Mouse (Mus musculus) urinary bladder, postnatal 36 days (tissue): ENCODE measurements at regions not wholly inside any gene's neighbourhood (a gene's known extent, or its start where the extent isn't known, plus 50 kb on each side); places are given as distances from the start of the nearest gene placed in this dataset.
"Not testable (repeated sequence)": the region's sequence is repeated elsewhere in the genome, so short reads cannot be mapped to it uniquely, and the experiment has no call there.

Experiments
- DNase-seq, 2 experiments: peaks; one replicate each; pipeline ENCODE4 v3.0.0; 2022; ENCODE audit warnings: low spot score in 2 of 2, mixed read lengths in 1 of 2

DNA sequence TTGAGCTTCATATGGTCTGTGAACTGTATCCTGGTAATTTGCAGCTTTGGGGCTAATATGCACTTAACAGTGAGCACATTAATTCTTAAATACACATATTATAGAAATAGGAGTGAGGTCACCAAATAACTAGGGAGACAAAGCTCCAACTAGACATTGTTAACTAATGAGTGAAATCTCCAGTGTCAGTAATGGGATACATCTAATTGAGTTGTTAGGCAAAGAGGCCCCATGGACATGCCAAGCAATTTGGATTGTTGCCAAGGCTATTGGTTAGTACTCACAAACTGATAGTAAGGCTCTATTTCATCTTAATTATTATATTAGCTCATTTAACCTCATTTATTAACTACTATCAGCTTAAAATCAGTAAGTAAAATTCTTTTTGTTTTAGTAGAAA, 698.5 kb downstream of the Triml1 start:
- no peak for DNase-seq

GRCm38 (mm10) chr8:42402632-42403031, 738.7 kb downstream of the Triml1 start:
- DNase-seq = no peak

GRCm38 (mm10) chr8:42396886-42397285, 744.4 kb downstream of the Triml1 start:
- no peak for DNase-seq

DNA sequence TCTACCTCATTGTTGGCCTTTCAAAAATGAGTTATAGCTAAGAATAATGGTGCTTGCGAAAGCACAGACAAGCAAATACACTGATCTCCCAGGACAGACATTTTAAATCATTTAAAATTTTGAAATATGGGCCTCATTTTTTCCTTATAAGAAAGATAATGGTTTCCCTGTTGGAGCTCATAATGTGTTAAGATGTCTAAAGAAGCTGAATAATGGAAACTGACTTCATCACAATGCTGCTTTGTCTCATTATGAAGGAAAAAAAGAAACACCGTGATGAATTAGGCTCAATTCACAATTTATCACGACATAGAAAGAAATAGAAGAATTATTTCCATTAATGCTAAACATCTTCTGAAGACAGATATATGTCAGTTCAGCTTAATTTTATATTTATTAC, 752.5 kb downstream of the Triml1 start:
- DNase-seq = no peak

GRCm38 (mm10) chr8:42348073-42348603, 793.1 kb downstream of the Triml1 start:
- no peak for DNase-seq

- DNase-seq = no peak
These were observed 806.6 kb downstream of the Triml1 start for GRCm38 (mm10) chr8:42334708-42335107.

GRCm38 (mm10) chr8:42324663-42325062, 816.6 kb downstream of the Triml1 start:
- DNase-seq = no peak

DNA sequence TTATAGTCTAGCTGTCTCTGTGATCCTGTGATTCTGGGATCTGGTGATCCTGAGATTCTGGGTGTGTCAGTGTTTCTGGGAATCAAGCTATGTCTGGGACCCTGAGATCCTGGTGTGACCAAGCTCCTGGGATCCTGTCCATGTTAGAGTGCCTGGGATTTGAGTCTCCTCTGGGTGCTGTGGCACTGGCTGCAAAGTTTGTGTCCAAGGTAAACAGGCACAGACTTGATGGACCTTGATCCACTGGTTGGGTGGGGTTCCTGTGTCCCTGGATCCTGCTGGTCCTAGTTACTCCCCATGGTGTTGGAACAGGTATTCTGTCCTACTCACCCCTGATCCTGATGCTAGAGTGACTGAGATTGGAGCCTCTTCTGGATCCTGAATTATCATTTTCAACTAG, 818.4 kb downstream of the Triml1 start:
- no peak for DNase-seq

DNA sequence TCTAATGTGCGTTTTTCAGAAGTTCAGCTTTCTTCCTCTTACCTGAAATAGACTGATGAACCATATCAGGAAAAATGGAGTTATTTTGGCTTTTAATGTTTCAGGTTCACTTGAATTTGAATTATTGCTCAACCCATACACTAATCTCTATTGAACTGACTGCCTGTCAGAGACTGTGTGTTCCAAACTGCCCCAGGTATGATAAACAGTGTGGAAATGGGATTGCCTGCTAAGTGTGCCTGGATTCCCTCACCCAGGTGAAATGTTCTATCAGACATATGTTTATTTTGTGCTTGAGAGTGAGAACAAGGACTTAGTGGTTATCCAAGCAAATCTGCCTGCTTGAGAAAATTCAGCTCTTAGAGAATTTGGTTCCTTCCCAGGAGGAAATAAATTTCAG, 830.2 kb downstream of the Triml1 start:
- DNase-seq = no peak

DNA sequence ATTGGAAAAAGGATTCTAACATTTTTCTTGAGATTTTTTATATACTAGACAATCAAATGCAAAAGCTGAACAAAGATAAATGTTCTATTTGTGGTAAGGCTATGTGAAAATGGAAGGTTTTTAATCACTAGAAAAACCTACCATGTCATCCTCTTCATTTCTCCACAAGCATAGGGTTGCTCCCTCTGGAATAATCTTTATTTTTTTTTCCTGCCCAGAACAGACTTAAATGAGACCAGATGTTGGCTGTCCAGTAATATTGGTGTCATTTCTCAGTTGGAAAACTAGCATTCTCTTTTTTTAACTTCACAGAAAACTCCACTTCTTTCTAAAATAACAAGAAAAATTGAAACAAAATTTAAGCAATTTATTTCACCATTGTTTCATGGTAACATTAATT, 849.9 kb downstream of the Triml1 start:
- DNase-seq = no peak

GRCm38 (mm10) chr8:42282011-42282410, 859.3 kb downstream of the Triml1 start:
- DNase-seq = no peak

GRCm38 (mm10) chr8:42253358-42253757, 836.5 kb upstream of the Frg1 start:
- no peak for DNase-seq

- not testable (repeated sequence) for DNase-seq
These were observed 825.4 kb upstream of the Frg1 start for GRCm38 (mm10) chr8:42242321-42242720.

DNA sequence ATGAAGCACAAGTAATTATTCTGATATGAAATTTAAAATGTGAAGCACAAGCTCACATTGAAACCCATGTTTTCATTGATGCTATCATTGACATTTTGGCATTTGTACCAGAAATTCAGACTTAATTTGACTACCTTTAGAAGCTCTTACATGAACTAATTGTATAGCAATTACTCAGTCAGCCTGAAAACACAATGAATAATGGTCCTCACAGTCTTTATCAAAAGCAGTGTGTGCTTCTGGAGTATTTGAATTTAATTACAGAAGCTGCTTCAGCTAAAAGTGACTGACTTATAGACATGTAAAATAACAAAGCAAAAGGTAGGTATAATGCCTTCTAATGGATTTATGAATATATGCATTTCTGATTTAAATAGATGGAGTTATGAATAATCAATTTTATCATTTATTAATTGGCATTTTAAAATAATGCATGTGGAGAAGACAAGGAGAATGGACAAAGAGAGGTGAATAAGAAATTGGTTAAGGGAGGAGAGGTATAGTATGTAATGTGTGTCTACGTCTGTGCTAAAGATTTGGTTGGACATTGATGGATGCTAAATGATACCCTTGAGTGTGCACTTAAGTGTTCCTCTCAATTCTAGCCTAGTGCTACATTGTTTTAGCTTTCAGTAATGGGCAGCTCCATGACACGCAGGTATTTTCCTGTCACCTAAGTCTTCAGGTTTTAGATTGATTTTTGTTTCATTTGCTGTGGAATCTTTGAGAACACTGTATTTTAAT, 803.2 kb upstream of the Frg1 start:
- DNase-seq = no peak

DNA sequence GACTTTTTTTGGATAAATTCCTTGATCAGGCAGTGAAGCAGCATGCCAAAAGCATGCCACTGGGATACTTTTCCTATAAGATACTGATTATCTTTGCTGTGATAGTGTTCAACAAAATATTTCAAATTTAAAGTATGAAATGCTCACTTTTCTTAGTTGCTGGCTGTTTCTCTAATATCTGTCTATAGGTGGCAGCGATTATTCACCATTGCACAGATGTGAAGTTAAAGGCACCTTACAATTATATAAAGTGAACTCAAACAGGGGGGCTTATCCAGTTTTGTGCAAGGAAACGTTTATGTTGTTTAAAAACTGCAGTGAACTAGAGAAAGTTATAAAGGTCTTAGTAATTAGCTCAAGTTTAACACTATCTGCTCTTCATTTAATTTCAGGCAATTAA, 794.1 kb upstream of the Frg1 start:
- no peak for DNase-seq

GRCm38 (mm10) chr8:42209989-42210388, 793.1 kb upstream of the Frg1 start:
- DNase-seq = no peak

GRCm38 (mm10) chr8:42197257-42197656, 780.4 kb upstream of the Frg1 start:
- DNase-seq = no peak

GRCm38 (mm10) chr8:42193902-42194550, 777.2 kb upstream of the Frg1 start:
- no peak for DNase-seq

- no peak for DNase-seq
These were observed 770.2 kb upstream of the Frg1 start for GRCm38 (mm10) chr8:42187083-42187482.

DNA sequence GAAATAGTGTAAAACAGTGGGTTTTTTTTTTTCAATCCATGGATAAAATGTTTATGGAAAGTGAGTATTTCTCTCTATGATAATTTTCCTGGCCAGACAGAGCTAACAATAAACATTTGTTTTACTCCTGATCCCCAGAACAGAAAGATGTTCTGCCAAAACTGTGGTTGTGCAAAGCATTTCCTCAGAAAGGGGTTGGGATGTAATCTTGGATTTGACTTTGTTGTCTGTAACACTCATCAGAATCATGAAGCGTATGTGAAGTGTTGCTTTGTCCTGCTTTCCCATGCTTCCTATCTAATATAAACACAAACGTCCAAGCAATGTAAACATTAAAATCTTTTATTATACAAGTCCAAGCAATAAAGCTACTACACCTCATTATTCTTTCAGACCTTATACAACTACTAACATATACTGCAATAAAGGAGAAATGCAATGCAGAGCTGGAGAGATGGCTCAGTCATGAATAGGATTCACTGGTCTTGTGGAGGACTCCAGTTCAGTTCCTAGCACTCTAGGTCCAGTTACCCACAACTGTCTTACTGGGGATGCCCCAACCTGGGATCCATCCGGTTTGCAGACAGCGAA, 766.5 kb upstream of the Frg1 start:
- DNase-seq = no peak

DNA sequence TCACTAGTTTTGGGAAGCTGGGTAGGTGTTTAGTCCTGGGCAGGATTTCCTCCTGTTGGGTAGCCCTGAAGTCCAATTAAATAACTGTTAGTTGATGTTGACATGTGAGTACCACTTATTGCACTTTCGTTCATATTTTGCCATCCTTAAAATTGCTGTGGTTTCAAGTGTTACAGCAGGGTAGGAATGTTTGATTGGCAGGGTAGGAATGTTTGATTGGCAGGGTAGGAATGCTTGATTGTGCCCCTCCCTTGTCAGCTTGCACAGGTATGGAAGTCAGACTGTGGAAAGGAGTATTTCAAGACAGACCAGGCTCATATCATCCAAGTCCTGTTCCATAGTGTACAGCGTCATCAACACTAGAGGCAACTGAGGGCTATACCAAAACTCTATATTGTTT, 745.6 kb upstream of the Frg1 start:
- DNase-seq = no peak

- no peak for DNase-seq
These were observed 740.1 kb upstream of the Frg1 start for GRCm38 (mm10) chr8:42157006-42157405.

DNA sequence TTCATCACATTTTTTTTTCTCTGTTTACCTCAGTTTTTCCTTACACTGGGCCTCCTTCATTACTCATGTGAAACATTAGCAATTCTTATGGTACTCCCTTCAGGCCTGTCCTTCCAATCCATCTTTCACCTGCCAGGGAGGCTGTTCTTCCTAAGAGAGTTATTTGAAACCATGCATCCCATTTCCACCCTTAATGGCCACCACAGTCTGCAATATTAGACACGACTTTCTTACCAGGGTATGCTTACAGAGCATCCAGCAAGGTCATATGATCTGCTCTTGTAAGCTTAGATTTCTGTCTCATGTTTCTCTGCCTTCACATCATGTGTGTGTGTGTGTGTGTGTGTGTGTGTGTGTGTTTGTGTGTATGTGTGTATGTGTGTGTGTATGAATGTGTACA, 739.7 kb upstream of the Frg1 start:
- DNase-seq = no peak
